In genomic region chr8:19540376-19540775, GRCm38 (mm10) we compare ENCODE assay signal across 23 mouse cellular contexts. TPM values are rescaled to one million over a fixed set of nuclear protein-coding genes. Genes with fewer than 3 reads are reported as not detected.
"Had no signal": no experiment of that assay in that cellular context is flagged by ENCODE, and none has a peak within 500 bp of the region (broad histone marks: within the 10 kb centered on the region; RNA-seq: fewer than 3 reads in every experiment).

No protein-coding gene starts in this region.

- DNase-seq: kidney, postnatal 10 days; kidney, postnatal 4 days; lung, embryonic 14.5 days; lung, postnatal 10 days; lung, postnatal 4 days; midbrain, embryonic 14.5 days; right cerebral cortex, adult 18-20 months; right cerebral cortex, postnatal 25 days; thymus, postnatal 4 days had no signal

- H3K27ac ChIP-seq: layer of hippocampus, adult 2 months; limb, embryonic 15.5 days; liver, embryonic 12.5 days; midbrain, embryonic 10.5 days; neural tube, embryonic 15.5 days; stomach, postnatal 0 days had no signal

- H3K36me3 ChIP-seq: limb, embryonic 15.5 days; liver, embryonic 12.5 days; midbrain, embryonic 10.5 days; neural tube, embryonic 15.5 days had no signal

- H3K4me3 ChIP-seq: layer of hippocampus, adult 2 months; limb, embryonic 15.5 days; liver, embryonic 12.5 days; midbrain, embryonic 10.5 days; myocyte; neural tube, embryonic 15.5 days had no signal

- H3K9ac ChIP-seq: limb, embryonic 15.5 days; liver, embryonic 12.5 days; lung, embryonic 14.5 days; neural tube, embryonic 15.5 days had no signal

- H3K4me1 ChIP-seq: limb, embryonic 15.5 days; liver, embryonic 12.5 days; neural tube, embryonic 15.5 days had no signal

RNA-seq across cellular contexts. Expression of gene Defb7, which starts 45.5 kb away (rescaled TPM):
- total RNA-seq: layer of hippocampus, adult 2 months; layer of hippocampus, postnatal 10 days; left cerebral cortex, postnatal 10 days; megakaryocyte, adult 5-6 weeks had no signal
- polyA plus RNA-seq: limb, embryonic 11.5 days; limb, embryonic 15.5 days; liver, embryonic 12.5 days; liver, embryonic 16.5 days; lung, embryonic 14.5 days; midbrain, embryonic 10.5 days; midbrain, embryonic 14.5 days; myocyte; neural tube, embryonic 11.5 days; neural tube, embryonic 15.5 days; small intestine, adult 2 months; stomach, postnatal 0 days had no signal
